Mouse (Mus musculus): ENCODE results near the gene Ubash3a.

The Ubash3a gene

DNA sequence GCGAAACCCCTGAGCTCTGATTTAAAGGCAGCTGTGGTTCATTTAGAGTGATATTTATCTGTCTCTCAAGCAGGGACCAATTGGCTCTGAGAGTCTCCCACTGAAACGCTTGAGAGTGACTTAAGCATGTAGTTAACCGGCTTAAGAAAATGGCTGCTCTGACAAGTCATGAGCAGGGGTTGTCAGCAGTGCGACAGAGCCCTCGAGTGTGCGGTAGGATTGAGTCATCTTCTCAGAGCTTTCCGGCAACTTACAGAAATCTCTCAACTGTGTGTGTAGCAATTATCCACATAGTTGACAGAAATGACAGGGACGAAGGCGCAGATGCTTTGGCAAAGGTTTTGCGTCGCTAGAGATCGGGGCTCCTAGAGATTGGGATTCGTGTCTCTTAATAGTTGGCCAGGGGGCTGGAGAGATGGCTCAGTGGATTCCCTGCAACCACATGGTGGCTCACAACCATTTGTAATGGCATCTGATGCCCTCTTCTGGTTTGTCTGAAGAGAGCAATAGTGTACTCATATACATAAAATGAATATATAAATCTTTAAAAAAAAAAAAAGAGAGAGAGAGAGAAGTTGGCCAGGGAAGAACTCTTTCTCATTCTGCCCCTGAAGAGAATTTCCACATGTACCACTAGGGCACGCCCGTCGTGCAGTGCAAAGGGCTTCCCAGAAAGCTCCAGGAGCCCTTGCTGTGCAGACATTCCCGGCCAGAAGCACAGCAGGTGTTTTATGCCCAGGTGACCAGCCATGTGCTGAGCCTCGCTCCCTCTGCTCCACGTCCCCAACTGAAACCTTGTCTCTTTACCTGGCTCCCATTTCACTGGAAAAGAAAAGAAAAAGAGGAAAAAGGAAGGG, 74.4 kb downstream of the Ubash3a start:
- DNase-seq: no peak

DNA sequence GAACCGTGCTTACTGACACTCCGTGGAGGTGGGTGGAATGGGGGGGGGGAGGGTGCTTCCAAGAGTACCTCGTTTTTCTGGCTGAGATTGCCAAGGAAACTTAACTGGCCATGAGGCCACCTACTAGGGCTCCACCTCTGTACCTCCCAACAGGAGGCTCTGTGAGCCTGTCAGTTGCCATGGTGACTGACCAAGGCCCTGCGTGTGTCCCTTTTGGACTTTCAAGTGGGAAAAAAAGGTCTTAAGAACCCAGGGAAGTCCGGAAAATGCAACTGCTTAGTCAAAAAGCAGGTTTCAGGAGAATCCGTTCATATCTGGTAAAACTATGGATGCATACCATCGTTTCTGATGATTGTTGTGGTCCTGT, 75.0 kb downstream of the Ubash3a start:
- DNase-seq: no peak

DNA sequence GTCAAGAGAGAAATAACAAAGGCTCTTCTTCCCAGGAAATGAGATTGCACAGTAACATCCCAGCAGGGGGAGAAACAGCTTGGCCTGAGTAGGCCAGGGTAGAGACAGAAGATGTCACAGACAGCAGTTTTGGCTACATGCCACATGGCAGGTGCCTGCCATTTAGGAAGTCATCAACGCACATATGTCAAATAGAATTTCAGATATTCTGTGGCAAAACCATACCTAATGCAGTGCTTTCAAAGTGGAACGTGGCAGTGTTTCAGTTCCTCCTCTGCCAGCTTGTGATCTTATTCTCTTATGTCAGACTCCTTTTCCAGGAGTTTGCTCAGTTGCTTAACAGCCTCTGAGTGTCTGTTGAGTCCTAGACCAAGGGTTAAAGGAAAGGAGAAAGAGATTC, 78.2 kb downstream of the Ubash3a start:
- no peak for DNase-seq

DNA sequence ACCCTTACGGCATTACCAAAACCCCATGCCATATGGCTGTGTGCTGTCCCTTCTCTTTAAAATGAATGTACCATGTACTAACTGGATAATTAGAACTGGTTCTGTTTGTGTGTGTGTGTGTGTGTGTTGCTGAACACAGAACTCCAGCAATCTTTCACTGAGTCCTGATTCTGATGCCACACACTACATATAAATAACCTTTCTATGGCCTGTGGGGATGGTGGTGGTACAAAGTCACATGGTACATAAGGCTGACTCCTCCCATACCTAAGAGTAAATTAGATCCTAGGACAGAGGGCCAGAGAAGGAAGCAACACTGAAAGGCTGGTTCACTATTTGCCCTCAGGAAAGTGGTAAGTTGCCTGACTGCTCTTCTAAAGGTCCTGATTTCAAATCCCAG, 78.8 kb downstream of the Ubash3a start, which contains the start of gene Slc37a1:
TSS of gene Slc37a1 (plus strand) at position 301 of the 400 bp plus-strand sequence.
- no peak for DNase-seq

DNA sequence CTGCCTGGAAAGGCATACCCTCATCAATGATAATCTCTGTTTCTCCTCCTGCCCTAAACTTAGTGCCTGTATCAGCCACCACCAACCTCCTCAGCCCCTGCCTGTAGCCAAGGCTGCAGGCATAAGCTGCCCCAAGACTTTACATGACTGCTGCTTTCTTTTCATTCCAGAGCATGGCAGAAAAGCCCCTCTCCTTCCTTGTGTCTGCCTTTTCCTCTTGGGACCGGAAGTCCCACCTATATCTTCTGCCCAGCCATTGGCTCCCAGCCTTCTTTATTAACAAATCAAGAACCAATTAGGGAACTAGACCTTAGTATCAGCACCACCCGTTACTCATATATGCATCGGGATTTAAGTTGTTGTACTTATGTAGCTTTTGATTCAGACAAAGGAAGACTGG, 79.5 kb downstream of the Ubash3a start:
- no peak for DNase-seq

DNA sequence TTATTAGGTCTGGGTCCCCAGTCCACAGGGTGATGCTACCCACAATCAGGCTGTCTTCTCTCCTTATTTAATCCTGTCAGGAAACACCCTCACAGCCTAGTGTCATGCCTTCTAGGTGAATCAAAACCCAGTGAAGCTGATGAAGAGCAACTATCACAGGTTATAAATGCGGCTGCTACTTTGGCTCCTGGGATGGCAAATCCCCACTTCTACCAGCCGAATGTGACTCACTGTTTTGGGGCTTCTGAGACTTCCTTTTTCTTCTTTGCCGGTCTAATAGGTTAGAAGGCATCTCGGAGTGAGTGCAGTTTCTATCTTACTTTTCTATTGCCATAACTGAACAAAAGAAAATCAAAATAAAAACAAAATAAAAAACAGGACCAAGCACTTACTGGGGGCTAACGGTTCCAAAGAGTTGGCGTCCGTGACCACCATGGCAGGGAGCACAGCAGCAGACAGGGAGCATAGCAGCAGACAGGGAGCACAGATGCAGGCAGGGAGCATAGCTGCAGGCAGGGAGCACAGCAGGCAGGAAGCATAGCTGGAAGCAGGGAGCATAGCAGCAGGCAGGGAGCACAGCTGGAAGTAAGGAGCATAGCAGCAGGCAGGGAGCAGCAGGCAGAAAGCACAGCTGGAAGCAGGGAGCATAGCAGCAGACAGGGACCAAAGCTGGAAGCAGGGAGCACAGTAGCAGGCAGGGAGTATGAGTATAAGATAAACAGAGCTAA, 81.5 kb downstream of the Ubash3a start:
- DNase-seq: no peak

DNA sequence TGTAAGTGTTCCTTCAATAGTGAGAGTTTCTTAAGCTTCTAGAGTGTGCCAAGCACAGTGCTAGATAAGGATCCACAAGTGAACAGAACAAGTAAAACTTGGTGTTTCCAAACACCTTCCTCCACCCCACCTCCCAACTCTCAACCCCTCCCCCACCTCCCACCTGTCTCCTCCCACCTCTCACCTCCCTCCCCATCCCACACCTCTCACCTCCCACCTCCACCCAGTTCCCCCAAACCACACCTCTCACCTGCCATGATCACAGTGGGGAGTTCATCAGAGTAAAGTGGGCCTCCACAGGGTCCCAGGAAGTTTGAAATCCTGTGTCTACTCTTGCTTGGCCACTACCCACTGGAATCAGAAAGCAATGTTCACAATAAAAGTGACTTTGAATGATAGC, 82.6 kb downstream of the Ubash3a start:
- no peak for DNase-seq

DNA sequence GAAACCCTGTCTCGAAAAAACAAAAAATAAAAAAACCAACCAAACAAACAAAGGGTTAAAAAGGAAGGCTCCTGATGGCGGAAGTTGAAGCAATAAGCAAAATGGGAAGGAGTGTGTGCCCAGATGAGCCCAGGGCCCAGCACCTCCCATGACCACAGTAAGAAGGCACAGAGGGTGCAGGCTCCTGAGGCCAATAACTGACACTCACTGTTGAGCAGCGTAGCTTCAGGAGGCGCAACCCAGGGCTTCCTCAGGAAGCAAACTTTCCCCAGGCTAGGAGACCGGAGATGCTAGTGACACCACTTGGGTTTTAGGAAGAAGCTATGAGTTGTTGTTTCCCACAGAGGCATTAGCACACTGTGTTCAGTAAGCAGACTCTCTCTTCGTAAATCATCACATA, 83.2 kb downstream of the Ubash3a start:
- DNase-seq: peak; percentile 51

DNA sequence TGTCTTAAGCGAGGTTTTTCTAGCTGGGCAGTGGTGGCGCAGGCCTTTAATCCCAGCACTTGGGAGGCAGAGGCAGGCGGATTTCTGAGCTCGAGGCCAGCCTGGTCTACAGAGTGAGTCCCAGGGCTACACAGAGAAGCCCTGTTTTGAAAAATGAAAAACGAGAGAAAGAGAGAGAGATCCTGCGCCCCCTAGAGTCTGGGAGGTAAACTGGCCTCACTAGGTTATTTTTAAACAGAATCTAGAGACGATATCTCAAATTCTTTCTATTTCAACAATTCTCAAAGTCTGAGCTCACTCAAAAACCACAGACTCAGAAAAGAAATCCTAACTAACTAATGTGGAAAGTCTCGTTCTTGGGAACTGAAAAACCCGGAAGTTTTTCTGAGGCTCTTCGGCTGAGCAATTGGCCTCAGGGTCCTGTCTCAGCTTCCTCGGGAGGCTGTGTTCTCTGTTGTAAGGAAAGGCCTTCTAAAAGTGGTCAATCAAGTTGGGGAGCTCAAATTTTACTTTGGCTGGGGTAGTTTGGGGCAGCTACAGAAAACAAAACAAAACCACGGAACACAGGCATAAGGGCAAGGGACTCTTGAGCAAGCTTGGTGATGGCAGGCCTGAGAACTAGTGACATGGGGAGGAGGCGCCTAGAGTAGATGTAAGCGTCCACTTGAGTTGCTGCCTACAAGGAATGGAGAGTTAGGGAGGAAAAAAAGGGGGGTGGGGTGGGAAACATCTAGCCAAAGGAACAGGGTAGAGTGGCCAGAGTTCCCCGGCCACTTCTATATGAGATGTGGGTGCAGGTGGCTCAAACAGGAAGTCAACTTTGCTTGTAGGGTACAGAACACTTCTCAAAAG, 86.9 kb downstream of the Ubash3a start:
- no peak for DNase-seq

DNA sequence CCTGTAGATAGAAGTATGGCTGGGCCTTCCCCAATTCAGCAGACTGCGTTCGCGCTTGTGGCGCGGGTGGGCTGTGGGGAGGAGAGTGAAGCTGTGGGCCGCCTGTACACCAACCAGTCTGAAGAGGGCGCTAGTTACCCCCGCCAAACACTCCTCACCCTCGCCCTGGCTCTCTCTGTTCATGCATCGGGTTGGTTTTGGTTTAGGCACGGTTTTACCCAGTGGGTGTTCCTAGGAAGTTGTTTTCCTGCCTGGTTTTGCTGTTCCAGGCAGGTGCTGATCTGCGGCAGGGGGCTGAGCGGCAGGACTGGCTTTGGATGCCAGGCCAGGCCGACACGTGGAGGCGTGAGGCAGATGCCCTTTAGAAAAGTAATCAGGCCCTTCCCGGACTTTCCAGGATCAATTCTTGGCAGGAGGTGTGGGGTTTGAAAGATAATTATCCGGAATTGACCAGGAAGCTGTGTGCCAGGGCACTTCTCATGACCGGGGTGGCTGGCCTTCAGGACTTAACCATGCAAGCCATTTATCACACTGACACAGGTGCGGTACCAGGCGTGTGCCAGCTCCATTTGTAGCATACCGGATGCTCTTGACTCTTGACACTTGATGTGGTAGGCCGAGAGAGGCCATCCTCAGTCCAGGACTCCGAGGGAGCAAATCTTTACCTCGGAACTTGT, 87.7 kb downstream of the Ubash3a start:
- no peak for DNase-seq

DNA sequence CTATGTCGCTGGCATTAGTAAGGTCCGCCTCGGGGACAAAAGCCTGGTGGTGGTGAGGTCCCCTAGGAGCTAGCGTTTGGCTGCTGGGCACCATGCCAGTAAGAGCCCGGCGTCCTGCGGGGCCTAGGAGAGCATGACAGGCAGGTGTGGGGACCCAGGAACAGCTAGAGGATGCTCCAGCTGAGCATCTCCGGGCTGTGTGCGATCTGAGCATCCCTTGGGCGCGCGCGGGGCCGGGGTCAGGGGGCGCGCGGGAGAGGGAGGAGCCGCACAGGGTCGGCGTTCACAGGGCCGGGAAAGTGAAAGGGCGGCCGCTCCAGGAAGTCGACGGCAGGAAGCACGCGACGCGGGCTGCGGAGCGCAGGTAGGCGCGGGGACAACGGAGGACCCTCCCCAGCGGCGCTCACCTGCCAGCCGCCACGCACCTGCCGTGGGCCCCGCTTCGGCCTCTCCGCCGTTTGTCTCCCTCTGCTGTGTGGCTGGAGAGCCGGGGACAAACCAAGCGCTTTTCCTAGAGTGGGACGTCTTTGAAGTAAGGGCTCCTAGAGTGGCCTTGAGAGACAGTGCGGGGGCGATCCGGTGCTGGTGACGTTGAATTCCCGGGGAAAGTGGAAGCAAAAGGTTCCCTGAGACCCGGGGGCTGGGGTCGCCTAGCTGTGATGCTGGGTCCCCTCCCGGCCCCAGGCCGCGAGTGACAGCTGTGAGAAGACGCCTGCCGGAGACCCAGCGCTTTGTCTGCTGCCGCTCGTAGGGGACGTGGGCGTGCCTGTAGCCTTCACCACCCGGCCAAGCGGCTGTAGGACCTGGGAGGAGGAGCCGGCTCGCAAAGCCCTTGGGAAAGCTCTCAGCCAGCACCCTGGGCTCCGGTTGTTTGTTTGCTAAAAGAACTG, 88.5 kb downstream of the Ubash3a start:
- peak; percentile 88 for DNase-seq

Measured in kidney, postnatal 10 days (tissue).